Mouse (Mus musculus) forebrain, embryonic 15.5 days (tissue): ENCODE measurements around the gene Nckap1l. TPM values are rescaled to one million over a fixed set of nuclear protein-coding genes. Genes with fewer than 3 reads are reported as not detected.

ENCODE experiments used
- ATAC-seq: fragments of 200-750 bp; cut with Nextera tagmentation; replicated peaks from 2 replicates; pipeline ENCODE4 v1.8.0; 2017; ENCODE audit warnings: mild to moderate bottlenecking, moderate TSS enrichment, moderate library complexity
- H3K27ac ChIP-seq: fragments of 300-500 bp; sonication (generic); replicated peaks from 2 replicates; pipeline ENCODE4 v1.5.1; 2015; ENCODE audit warnings: mild to moderate bottlenecking, inconsistent platforms
- H3K27me3 ChIP-seq: fragments of 300-500 bp; sonication (generic); 2 replicates; pipeline ENCODE4 v1.6.1; 2015; ENCODE audit warnings: inconsistent platforms
- H3K36me3 ChIP-seq: fragments of 300-500 bp; sonication (generic); 2 replicates; pipeline ENCODE4 v1.6.1; 2015; ENCODE audit warnings: mild to moderate bottlenecking, inconsistent platforms
- H3K4me1 ChIP-seq: fragments of 300-500 bp; sonication (generic); 2 replicates; pipeline ENCODE4 v1.6.1; 2015; ENCODE audit warnings: inconsistent platforms
- H3K4me2 ChIP-seq: fragments of 300-500 bp; sonication (generic); replicated peaks from 2 replicates; pipeline ENCODE4 v1.6.1; 2015; ENCODE audit warnings: mild to moderate bottlenecking, inconsistent platforms
- H3K4me3 ChIP-seq: fragments of 300-500 bp; sonication (generic); 2 replicates; pipeline ENCODE4 v1.5.1; 2015; ENCODE audit warnings: mild to moderate bottlenecking, inconsistent platforms
- H3K9ac ChIP-seq: fragments of 300-500 bp; sonication (generic); replicated peaks from 2 replicates; pipeline ENCODE4 v1.6.1; 2015; ENCODE audit warnings: mild to moderate bottlenecking, inconsistent platforms
- H3K9me3 ChIP-seq: fragments of 300-500 bp; sonication (generic); 2 replicates; pipeline ENCODE4 v1.6.1; 2016; ENCODE audit warnings: inconsistent platforms
- WGBS: fragments of 180-500 bp; shearing (Covaris S2); methylation state at CpG from one replicate; pipeline ENCODE4 v1.1.7; 2015; ENCODE audit warnings: mixed read lengths; 5-methylcytosine and 5-hydroxymethylcytosine counted together
- polyA plus RNA-seq: library from polyadenylated mRNA; unstranded; fragments of >200 nt; fragmentation: Nextera tagmentation; extraction: Ambion mirVana; gene quantifications from 2 replicates; pipeline ENCODE4 v1.2.1, GENCODE M21; 2015

Gene Nckap1l
- polyA plus RNA-seq, 1 experiment from 2014 or later = 1.4 TPM

DNA sequence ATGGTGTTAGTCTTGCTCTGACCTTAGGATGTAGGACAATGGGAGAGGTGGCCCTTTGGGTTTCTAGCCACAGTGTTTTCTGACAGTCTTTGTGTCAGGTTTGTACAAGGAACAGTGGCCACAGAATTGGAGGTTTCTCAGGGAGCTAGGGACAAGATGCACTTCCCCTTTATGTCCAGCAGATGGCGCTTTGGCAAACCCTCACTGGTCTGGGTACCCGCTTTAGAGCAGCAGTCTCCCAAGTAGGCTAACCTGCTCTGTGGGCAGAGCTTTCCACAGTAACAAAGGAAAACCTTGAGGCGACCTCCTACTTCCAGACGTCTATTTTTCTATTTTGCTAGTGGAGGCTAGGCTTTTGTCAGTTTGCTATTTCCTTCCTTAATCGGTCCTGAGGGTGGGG, 76.8 kb downstream of the Nckap1l start:
- ATAC-seq = peak; percentile 74
- Histone ChIP-seq H3K4me2 (no peak overlapping the region), H3K4me1 (no peaks in the 10 kb centered on the region), H3K9me3 (no peaks in the 10 kb centered on the region), H3K27me3 (no peaks in the 10 kb centered on the region), H3K4me3 (no peak overlapping the region), H3K27ac (peak overlapping the region; percentile 39), H3K9ac (no peak overlapping the region), H3K36me3 (peaks cover 24% of the 10 kb centered on the region; the same call in 1 of the 2 replicates)
- WGBS = 3% methylated on average over 5 of the region's 5 CpGs

DNA sequence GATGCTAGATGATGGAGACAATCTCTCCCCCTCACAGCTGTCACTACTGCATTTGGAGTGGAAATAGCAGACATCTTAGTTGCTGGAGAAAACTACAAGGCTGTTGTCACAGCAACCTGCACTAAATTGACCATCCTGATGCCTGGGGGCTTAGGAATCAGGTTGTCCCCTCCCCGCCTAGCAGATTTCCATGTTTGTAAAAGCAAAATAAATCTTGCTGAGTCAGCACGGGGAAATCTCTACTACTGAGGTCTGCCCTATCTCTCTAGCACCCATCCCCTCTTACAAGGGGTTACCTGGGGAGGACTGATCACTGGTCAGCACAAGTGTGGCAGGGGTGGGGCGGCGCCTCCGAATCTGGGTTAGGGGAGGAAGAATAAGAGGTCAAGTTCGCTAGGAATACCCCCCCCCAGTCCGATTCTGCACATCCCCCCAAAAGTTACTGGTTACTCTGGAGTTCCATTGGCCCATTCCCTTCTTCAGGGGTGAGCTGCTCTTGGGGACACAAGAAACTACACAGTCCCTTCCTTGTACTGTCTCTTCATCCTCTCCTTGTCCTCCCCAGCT, 80.5 kb downstream of the Nckap1l start:
- no peak overlapping the region for H3K27ac ChIP-seq
- ATAC-seq = no peak
- 92% methylated on average over 7 of the region's 7 CpGs for WGBS
- no peaks in the 10 kb centered on the region for H3K9me3 ChIP-seq
- H3K9ac ChIP-seq = no peak overlapping the region
- H3K4me1 ChIP-seq = peaks cover 16% of the 10 kb centered on the region
- no peak overlapping the region for H3K4me2 ChIP-seq
- no peak overlapping the region for H3K4me3 ChIP-seq
- no peaks in the 10 kb centered on the region for H3K27me3 ChIP-seq
- H3K36me3 ChIP-seq = peaks cover 6% of the 10 kb centered on the region; the same call in 1 of the 2 replicates

GRCm38 (mm10) chr15:103535030-103535429, 81.4 kb downstream of the Nckap1l start:
- Histone ChIP-seq H3K4me3 (no peak overlapping the region), H3K9ac (no peak overlapping the region), H3K4me2 (no peak overlapping the region), H3K27ac (no peak overlapping the region), H3K9me3 (no peaks in the 10 kb centered on the region), H3K36me3 (peaks cover 6% of the 10 kb centered on the region; the same call in 1 of the 2 replicates), H3K4me1 (peaks cover 16% of the 10 kb centered on the region), H3K27me3 (peaks cover 2% of the 10 kb centered on the region; the same call in 1 of the 2 replicates)
- 84% methylated on average over 2 of the region's 2 CpGs for WGBS
- ATAC-seq = no peak

DNA sequence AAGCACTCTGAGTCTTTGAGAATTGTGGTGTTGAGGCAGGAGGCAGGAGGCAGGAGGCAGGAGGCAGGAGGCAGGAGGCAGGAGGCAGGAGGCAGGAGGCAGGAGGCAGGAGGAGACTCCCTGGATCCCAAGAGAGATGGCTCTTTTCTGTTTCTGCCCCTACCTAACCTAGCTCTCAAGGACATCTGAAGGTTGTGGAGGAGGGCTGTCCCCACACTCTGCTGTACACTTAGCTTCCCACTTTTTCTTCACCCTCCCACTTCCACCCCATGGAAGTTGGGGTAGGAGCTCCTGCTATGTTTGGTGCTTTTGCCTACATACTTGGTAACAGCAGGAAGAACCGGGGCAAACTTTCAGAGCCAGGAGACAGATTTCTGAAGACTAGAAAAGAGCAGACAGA, 82.2 kb downstream of the Nckap1l start:
- H3K9me3 ChIP-seq = no peaks in the 10 kb centered on the region
- H3K4me2 ChIP-seq = no peak overlapping the region
- 59% methylated on average over 1 of the region's 1 CpGs for WGBS
- peaks cover 16% of the 10 kb centered on the region for H3K4me1 ChIP-seq
- no peak overlapping the region for H3K4me3 ChIP-seq
- no peak for ATAC-seq
- H3K9ac ChIP-seq = no peak overlapping the region
- no peak overlapping the region for H3K27ac ChIP-seq
- H3K27me3 ChIP-seq = peaks cover 4% of the 10 kb centered on the region; the same call in 1 of the 2 replicates
- H3K36me3 ChIP-seq = peaks cover 6% of the 10 kb centered on the region; the same call in 1 of the 2 replicates

- H3K9ac ChIP-seq = peak overlapping the region; percentile 81
- no peaks in the 10 kb centered on the region for H3K9me3 ChIP-seq
- H3K36me3 ChIP-seq = peaks cover 2% of the 10 kb centered on the region; the same call in 1 of the 2 replicates
- H3K4me1 ChIP-seq = peaks cover 16% of the 10 kb centered on the region
- WGBS = 19% methylated on average over 2 of the region's 2 CpGs
- peaks cover 4% of the 10 kb centered on the region; the same call in 1 of the 2 replicates for H3K27me3 ChIP-seq
- H3K4me3 ChIP-seq = peak overlapping the region; percentile 70
- ATAC-seq = no peak
- H3K4me2 ChIP-seq = peak overlapping the region; percentile 85
- H3K27ac ChIP-seq = peak overlapping the region; percentile 65
Observed at GRCm38 (mm10) chr15:103536456-103536855, 82.9 kb downstream of the Nckap1l start.

GRCm38 (mm10) chr15:103537011-103537821, 83.6 kb downstream of the Nckap1l start:
- Histone ChIP-seq H3K4me2 (peak overlapping the region; percentile 85), H3K4me3 (peak overlapping the region; percentile 70), H3K4me1 (peaks cover 16% of the 10 kb centered on the region), H3K27me3 (peaks cover 4% of the 10 kb centered on the region; the same call in 1 of the 2 replicates), H3K36me3 (no peaks in the 10 kb centered on the region), H3K27ac (peak overlapping the region; percentile 65), H3K9me3 (no peaks in the 10 kb centered on the region), H3K9ac (peak overlapping the region; percentile 81)
- WGBS = under 1% methylated on average over 37 of the region's 37 CpGs
- ATAC-seq = peak; percentile 75

- peak within 1 kb of the TSS; percentile 81 for H3K9ac ChIP-seq
- under 1% methylated on average over 36 of the region's 36 CpGs for WGBS
- H3K27ac ChIP-seq = peak within 1 kb of the TSS; percentile 65
- peak; percentile 87 for ATAC-seq
- peak within 1 kb of the TSS; percentile 70 for H3K4me3 ChIP-seq
- H3K4me2 ChIP-seq = peak within 1 kb of the TSS; percentile 85
- peaks cover 4% of the 10 kb centered on the region; the same call in 1 of the 2 replicates for H3K27me3 ChIP-seq
- H3K36me3 ChIP-seq = no peaks in the 10 kb centered on the region
- H3K4me1 ChIP-seq = peaks cover 16% of the 10 kb centered on the region
- H3K9me3 ChIP-seq = no peaks in the 10 kb centered on the region
Observed at GRCm38 (mm10) chr15:103537822-103538213, 84.2 kb downstream of the Nckap1l start, which contains the start of gene Ppp1r1a. Gene Ppp1r1a, minus strand, starts transcription at chr15:103538003.

DNA sequence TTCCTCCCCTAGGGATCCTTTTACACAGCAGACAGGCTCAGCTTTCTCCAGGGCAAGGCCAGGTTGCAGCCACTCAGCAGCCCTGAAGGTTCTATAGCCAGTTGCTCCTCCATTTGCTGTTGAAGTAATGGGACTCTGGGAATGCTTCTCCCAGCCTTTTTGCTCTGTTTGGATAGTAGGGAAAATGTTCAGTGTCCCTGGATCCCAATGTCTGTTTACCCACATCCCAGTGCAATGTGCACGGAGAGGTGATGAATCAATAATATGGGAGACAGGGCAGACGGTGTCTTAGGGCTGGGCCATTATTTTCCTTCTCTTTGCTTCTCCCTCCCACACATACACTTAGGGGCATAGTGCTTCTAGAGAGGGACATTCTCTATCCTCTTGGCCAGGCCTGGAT, 85.7 kb downstream of the Nckap1l start:
- Histone ChIP-seq H3K9me3 (no peaks in the 10 kb centered on the region), H3K4me1 (peaks cover 16% of the 10 kb centered on the region), H3K9ac (no peak overlapping the region), H3K27me3 (peaks cover 4% of the 10 kb centered on the region; the same call in 1 of the 2 replicates), H3K36me3 (no peaks in the 10 kb centered on the region), H3K4me3 (no peak overlapping the region), H3K4me2 (no peak overlapping the region), H3K27ac (no peak overlapping the region)
- no peak for ATAC-seq
- 63% methylated on average over 2 of the region's 2 CpGs for WGBS

DNA sequence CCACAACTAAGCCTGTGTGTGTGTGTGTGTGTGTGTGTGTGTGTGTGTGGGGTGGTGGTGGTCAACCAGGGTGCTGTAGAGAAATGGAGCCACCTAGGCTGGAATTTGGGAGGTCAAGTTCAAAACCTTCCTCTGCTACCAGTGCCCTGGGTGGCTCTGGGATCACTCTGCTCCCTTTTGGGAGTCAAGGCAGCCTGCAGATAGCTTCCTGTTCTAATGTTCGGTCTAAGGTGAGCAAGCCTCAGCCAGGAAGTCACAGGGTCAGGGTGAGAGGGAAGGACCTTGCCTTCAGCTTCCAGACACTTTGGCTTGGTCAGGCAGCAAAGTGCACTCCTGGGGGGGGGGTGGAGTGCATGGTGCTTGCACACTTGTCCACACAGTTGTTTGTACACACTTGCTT, 87.1 kb downstream of the Nckap1l start:
- no peak for ATAC-seq
- Histone ChIP-seq H3K9me3 (no peaks in the 10 kb centered on the region), H3K27ac (no peak overlapping the region), H3K9ac (no peak overlapping the region), H3K4me1 (peaks cover 16% of the 10 kb centered on the region), H3K36me3 (no peaks in the 10 kb centered on the region), H3K27me3 (peaks cover 4% of the 10 kb centered on the region; the same call in 1 of the 2 replicates), H3K4me3 (no peak overlapping the region), H3K4me2 (no peak overlapping the region)
- WGBS = 94% methylated on average over 1 of the region's 1 CpGs

DNA sequence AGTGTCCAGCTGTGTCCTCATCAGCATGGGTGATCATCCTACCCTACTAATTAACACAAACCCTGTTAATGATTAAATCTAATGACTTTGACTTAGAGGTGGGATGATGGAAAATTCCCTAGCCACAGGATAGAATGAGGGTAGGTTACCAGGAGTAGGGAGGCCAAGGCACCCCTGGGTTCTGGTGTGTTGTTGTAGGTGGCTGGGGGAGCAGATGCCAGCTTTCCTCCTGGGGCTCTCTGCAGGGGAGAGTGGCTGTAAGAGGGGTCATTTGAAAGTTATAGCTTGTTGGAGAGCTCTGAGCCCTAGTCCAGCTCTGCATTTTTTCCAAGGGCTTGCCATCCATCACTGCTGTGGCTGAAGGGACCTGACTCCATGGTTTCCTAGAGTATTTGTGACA, 88.9 kb downstream of the Nckap1l start:
- H3K27me3 ChIP-seq = peaks cover 4% of the 10 kb centered on the region; the same call in 1 of the 2 replicates
- H3K4me2 ChIP-seq = no peak overlapping the region
- no peak overlapping the region for H3K4me3 ChIP-seq
- ATAC-seq = no peak
- no peak overlapping the region for H3K9ac ChIP-seq
- H3K4me1 ChIP-seq = peaks cover 6% of the 10 kb centered on the region; the same call in 1 of the 2 replicates
- H3K9me3 ChIP-seq = no peaks in the 10 kb centered on the region
- no peak overlapping the region for H3K27ac ChIP-seq
- H3K36me3 ChIP-seq = no peaks in the 10 kb centered on the region

DNA sequence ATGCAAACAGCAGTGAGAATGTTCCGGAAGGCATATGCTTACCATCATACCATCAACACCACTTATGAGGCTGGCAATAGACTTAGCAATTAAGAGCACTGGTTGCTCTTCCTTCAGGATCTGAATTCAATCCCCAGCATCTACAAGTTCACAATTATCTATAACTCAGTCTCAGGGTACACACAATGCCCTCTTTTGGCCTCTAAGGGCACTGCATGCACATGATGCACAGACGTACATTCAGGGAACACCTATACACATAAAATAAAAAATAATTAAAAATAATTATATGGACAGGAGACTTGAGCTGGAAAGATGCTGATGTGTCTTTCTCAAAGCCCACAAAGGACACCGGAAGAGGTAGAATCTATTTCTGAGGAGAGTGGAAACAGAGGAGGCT, 94.4 kb downstream of the Nckap1l start:
- no peak overlapping the region for H3K27ac ChIP-seq
- no peaks in the 10 kb centered on the region for H3K4me1 ChIP-seq
- no peak overlapping the region for H3K4me3 ChIP-seq
- H3K9ac ChIP-seq = no peak overlapping the region
- no peaks in the 10 kb centered on the region for H3K36me3 ChIP-seq
- H3K4me2 ChIP-seq = no peak overlapping the region
- ATAC-seq = no peak
- WGBS = 82% methylated on average over 3 of the region's 3 CpGs
- no peaks in the 10 kb centered on the region for H3K27me3 ChIP-seq
- H3K9me3 ChIP-seq = no peaks in the 10 kb centered on the region
